Mouse (Mus musculus): ENCODE results near the gene Shroom2. TPM values are rescaled to one million over a fixed set of nuclear protein-coding genes. Genes with fewer than 3 reads are reported as not detected.
A peak's percentile ranks its signal among the peaks of the same experiment; 100 is the strongest.

The Shroom2 gene
- polyA plus RNA-seq, 2 experiments, result 7.0 to 8.7 TPM

DNA sequence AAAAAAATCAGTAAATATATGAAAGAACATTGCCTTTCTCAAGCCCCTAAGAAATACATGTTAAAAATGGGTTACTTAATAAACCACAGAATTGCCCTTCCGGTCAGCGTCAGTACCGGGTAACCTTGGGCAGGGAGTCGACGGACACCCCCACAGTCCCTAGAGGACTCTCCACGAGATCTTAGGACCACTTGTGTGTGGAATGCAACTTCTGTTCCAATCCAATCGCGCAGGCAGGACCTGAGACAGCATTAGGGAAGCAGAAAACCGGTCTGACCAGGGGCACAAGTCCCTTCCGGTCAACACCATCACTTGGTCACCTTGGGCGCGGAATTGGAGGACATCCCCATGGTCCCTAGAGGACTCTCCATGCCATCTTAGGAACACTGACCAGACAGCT is 133.9 kb downstream of the Shroom2 start:
- H3K36me3 ChIP-seq (ENCODE audit: control insufficient read depth, insufficient read depth, low read length), result no peaks in the 10 kb centered on the region
- no peak overlapping the region for H3K4me3 ChIP-seq (replicated peaks; ENCODE audit: low read length)
- H3K4me1 ChIP-seq (ENCODE audit: control insufficient read depth, insufficient read depth, low read length), result no peaks in the 10 kb centered on the region
- no peaks in the 10 kb centered on the region for H3K9me3 ChIP-seq (ENCODE audit: control insufficient read depth, low read length)
- no peak overlapping the region for H3K9ac ChIP-seq (ENCODE audit: low read depth, low read length, severe bottlenecking)
- H3K4me2 ChIP-seq (replicated peaks; ENCODE audit: low read depth, low read length, severe bottlenecking), result no peak overlapping the region
- no peaks in the 10 kb centered on the region for H3K27me3 ChIP-seq (ENCODE audit: control insufficient read depth, insufficient read depth, low read length)
- WGBS, result 87% methylated on average over 12 of the region's 12 CpGs
- TF ChIP-seq POLR2A (IDR thresholded peaks at IDR 0.05; ENCODE audit: borderline replicate concordance, extremely low read depth, insufficient read depth, insufficient read length), result no peak
- no peak for DNase-seq (ENCODE audit: low spot score)
- ATAC-seq (ENCODE audit: low FRiP score, low read depth), result no peak
- H3K27ac ChIP-seq (replicated peaks; ENCODE audit: low read depth, low read length), result no peak overlapping the region

DNA sequence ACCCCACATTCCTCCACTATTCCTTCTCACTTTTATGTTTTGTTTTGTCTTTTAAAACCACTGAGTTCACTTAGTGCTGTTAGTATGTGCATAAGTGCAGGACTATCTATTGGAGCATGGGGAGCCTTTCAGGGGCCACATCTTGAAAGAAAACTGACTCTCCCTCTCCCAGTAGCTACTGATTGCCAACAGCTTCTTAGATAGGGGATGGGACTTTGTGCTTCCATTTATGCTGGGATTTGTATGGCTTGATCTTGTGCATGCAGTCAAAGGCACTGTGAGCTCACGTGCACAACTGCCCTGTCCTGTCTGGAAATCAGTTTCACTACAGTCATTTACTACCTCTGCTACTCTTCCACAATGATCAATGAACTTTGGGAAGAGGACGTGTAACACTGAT is 147.9 kb downstream of the Shroom2 start:
- no peak overlapping the region for H3K4me3 ChIP-seq (replicated peaks; ENCODE audit: low read length)
- no peaks in the 10 kb centered on the region for H3K27me3 ChIP-seq (ENCODE audit: control insufficient read depth, insufficient read depth, low read length)
- DNase-seq (ENCODE audit: low spot score), result no peak

DNA sequence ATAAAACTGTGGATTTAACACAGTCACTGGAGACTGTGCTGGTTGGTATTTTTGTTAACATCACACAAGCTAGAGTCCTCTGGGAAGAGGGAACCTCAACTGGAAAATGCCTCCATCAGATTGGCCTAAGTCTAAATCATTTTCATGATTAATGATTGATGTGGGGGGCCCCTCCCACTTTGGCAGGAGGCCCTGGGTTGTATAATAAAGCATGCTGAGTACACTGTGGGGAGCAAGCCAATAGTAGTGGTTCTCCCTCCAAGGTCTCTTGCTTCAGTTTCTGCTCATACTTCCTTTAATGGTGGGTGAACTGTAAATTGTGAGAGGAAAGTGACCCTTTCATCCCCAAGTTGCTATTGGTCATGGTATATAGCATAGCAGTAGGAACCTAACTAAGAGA is 148.3 kb downstream of the Shroom2 start:
- DNase-seq (ENCODE audit: low spot score), result no peak
- no peak for TF ChIP-seq POLR2A (IDR thresholded peaks at IDR 0.05; ENCODE audit: borderline replicate concordance, extremely low read depth, insufficient read depth, insufficient read length)
- ATAC-seq (ENCODE audit: low FRiP score, low read depth), result no peak
- peaks cover 5% of the 10 kb centered on the region; the same call in 1 of the 2 replicates for H3K36me3 ChIP-seq (ENCODE audit: control insufficient read depth, insufficient read depth, low read length)
- H3K4me1 ChIP-seq (ENCODE audit: control insufficient read depth, insufficient read depth, low read length), result no peaks in the 10 kb centered on the region
- H3K27me3 ChIP-seq (ENCODE audit: control insufficient read depth, insufficient read depth, low read length), result no peaks in the 10 kb centered on the region
- H3K9me3 ChIP-seq (ENCODE audit: control insufficient read depth, low read length), result no peaks in the 10 kb centered on the region
- H3K4me3 ChIP-seq (replicated peaks; ENCODE audit: low read length), result no peak overlapping the region
- H3K27ac ChIP-seq (replicated peaks; ENCODE audit: low read depth, low read length), result no peak overlapping the region
- H3K4me2 ChIP-seq (replicated peaks; ENCODE audit: low read depth, low read length, severe bottlenecking), result no peak overlapping the region
- no peak overlapping the region for H3K9ac ChIP-seq (ENCODE audit: low read depth, low read length, severe bottlenecking)

More for the DNA sequence above, 147.9 kb downstream of the Shroom2 start:
- no peak for TF ChIP-seq POLR2A (IDR thresholded peaks at IDR 0.05; ENCODE audit: borderline replicate concordance, extremely low read depth, insufficient read depth, insufficient read length)
- H3K4me1 ChIP-seq (ENCODE audit: control insufficient read depth, insufficient read depth, low read length), result no peaks in the 10 kb centered on the region
- H3K9ac ChIP-seq (ENCODE audit: low read depth, low read length, severe bottlenecking), result no peak overlapping the region
- no peaks in the 10 kb centered on the region for H3K9me3 ChIP-seq (ENCODE audit: control insufficient read depth, low read length)
- no peak overlapping the region for H3K27ac ChIP-seq (replicated peaks; ENCODE audit: low read depth, low read length)
- WGBS, result 88% methylated on average over 2 of the region's 2 CpGs
- H3K4me2 ChIP-seq (replicated peaks; ENCODE audit: low read depth, low read length, severe bottlenecking), result no peak overlapping the region
- H3K36me3 ChIP-seq (ENCODE audit: control insufficient read depth, insufficient read depth, low read length), result peaks cover 5% of the 10 kb centered on the region; the same call in 1 of the 2 replicates
- no peak for ATAC-seq (ENCODE audit: low FRiP score, low read depth)

DNA sequence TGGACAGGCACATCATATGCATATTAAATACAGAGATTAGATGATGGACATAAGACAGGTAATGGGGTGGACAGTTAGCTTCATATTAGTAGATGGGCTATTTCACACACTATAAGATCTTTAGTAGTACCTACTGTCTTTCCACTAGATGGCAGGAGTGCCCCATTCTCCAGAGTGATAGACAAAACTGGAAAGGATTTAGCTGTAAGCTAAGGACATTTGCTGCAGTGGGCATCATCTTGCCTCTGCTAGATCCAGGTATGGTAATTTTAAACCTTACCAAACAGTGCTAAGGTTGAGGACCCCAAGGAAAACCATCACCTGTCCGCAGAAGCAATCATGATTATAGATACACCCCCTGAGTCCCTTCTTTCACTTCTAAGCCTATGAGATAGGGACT is 150.8 kb downstream of the Shroom2 start:
- Histone ChIP-seq H3K4me3 (replicated peaks; ENCODE audit: low read length) (no peak overlapping the region), H3K4me2 (replicated peaks; ENCODE audit: low read depth, low read length, severe bottlenecking) (no peak overlapping the region), H3K4me1 (ENCODE audit: control insufficient read depth, insufficient read depth, low read length) (no peaks in the 10 kb centered on the region), H3K27ac (replicated peaks; ENCODE audit: low read depth, low read length) (no peak overlapping the region), H3K9me3 (ENCODE audit: control insufficient read depth, low read length) (no peaks in the 10 kb centered on the region), H3K27me3 (ENCODE audit: control insufficient read depth, insufficient read depth, low read length) (no peaks in the 10 kb centered on the region), H3K36me3 (ENCODE audit: control insufficient read depth, insufficient read depth, low read length) (peaks cover 5% of the 10 kb centered on the region; the same call in 1 of the 2 replicates), H3K9ac (ENCODE audit: low read depth, low read length, severe bottlenecking) (no peak overlapping the region)
- TF ChIP-seq POLR2A (IDR thresholded peaks at IDR 0.05; ENCODE audit: borderline replicate concordance, extremely low read depth, insufficient read depth, insufficient read length), result no peak
- DNase-seq (ENCODE audit: low spot score), result peak; percentile 45
- ATAC-seq (ENCODE audit: low FRiP score, low read depth), result no peak
- 71% methylated on average over 1 of the region's 1 CpGs for WGBS

DNA sequence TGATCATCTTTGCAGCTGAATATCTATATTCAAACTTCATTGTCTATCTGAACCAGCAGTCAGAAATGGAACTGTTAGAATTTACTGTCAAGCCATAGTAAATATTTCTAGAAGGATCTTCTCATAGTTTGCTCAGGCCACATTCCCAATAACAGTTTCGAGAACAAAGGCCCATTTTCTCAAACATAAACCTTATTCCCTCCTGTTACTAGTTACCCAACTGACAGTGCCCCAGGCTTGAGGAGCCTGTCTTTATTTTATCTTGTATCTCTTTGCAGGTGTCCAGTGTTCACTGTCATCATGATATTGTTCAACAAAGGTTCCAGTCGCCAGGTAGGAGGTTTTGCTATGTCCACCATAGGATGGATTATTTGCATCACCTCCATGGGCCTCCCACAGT is 206.2 kb downstream of the Shroom2 start, which contains the start of gene Cldn34a:
Cldn34a (plus strand) TSS at position 301 of the 400 bp plus-strand sequence.
- H3K4me3 ChIP-seq (replicated peaks; ENCODE audit: low read length), result no peak within 1 kb of the TSS
- H3K9me3 ChIP-seq (ENCODE audit: control insufficient read depth, low read length), result no peaks in the 10 kb centered on the region
- H3K27ac ChIP-seq (replicated peaks; ENCODE audit: low read depth, low read length), result no peak within 1 kb of the TSS
- ATAC-seq (ENCODE audit: low FRiP score, low read depth) (no peak), DNase-seq (ENCODE audit: low spot score) (no peak)
- H3K27me3 ChIP-seq (ENCODE audit: control insufficient read depth, insufficient read depth, low read length), result no peaks in the 10 kb centered on the region; the same call in 1 of the 2 replicates
- no peak within 1 kb of the TSS for H3K4me2 ChIP-seq (replicated peaks; ENCODE audit: low read depth, low read length, severe bottlenecking)
- WGBS, result 67% methylated on average over 2 of the region's 2 CpGs
- no peak within 1 kb of the TSS for H3K9ac ChIP-seq (ENCODE audit: low read depth, low read length, severe bottlenecking)
- no peaks in the 10 kb centered on the region for H3K36me3 ChIP-seq (ENCODE audit: control insufficient read depth, insufficient read depth, low read length)
- TF ChIP-seq POLR2A (IDR thresholded peaks at IDR 0.05; ENCODE audit: borderline replicate concordance, extremely low read depth, insufficient read depth, insufficient read length), result no peak
- H3K4me1 ChIP-seq (ENCODE audit: control insufficient read depth, insufficient read depth, low read length), result no peaks in the 10 kb centered on the region

Other genes with a start within 250 kb of the Shroom2 start
- gene Cldn34a, start 206.1 kb downstream of the Shroom2 start, polyA plus RNA-seq (2012; rRNA removed), result not detected in 2 replicates
- not detected in 2 replicates for gene Cldn34a, start 206.1 kb downstream of the Shroom2 start, polyA plus RNA-seq (2014; fragmentation: Nextera tagmentation; extraction: Ambion mirVana)
- 0.29 and 0.45 TPM in 2 replicates for gene Gpr143, start 12.5 kb upstream of the Shroom2 start, polyA plus RNA-seq (2012; rRNA removed)
- 0.39 and 0.53 TPM in 2 replicates for gene Gpr143, start 12.5 kb upstream of the Shroom2 start, polyA plus RNA-seq (2014; fragmentation: Nextera tagmentation; extraction: Ambion mirVana)
- gene Usp51, start 237.0 kb upstream of the Shroom2 start, polyA plus RNA-seq (2012; rRNA removed), result 1.1 TPM in 2 replicates
- 1.5 and 2.1 TPM in 2 replicates for gene Usp51, start 237.0 kb upstream of the Shroom2 start, polyA plus RNA-seq (2014; fragmentation: Nextera tagmentation; extraction: Ambion mirVana)

All from limb, embryonic 14.5 days (tissue).